Mouse (Mus musculus) stomach, postnatal 0 days (tissue): ENCODE data around the gene Itgbl1. TPM values are rescaled to one million over a fixed set of nuclear protein-coding genes. Genes with fewer than 3 reads are reported as not detected.

Experiments used
- ATAC-seq: fragments of 200-750 bp; cut with Nextera tagmentation; 2 replicates; pipeline ENCODE4 v1.8.0; 2017; ENCODE audit not compliant: low FRiP score, low TSS enrichment
- DNase-seq: peaks from one replicate; pipeline ENCODE4 v3.0.0-alpha.2; 2016; ENCODE audit warnings: low spot score
- H3K27ac ChIP-seq: fragments of 300-500 bp; sonication (generic); replicated peaks from 2 replicates; pipeline ENCODE4 v1.5.1; 2014; ENCODE audit warnings: mild to moderate bottlenecking, control low read depth
- H3K27me3 ChIP-seq: fragments of 300-500 bp; sonication (generic); 2 replicates; pipeline ENCODE4 v1.6.1; 2014; ENCODE audit warnings: low read length; ENCODE audit not compliant: control insufficient read depth, insufficient read depth
- H3K36me3 ChIP-seq: fragments of 300-500 bp; sonication (generic); 2 replicates; pipeline ENCODE4 v1.6.1; 2014; ENCODE audit warnings: low read length, mixed read lengths; ENCODE audit not compliant: control insufficient read depth, insufficient read depth
- H3K4me1 ChIP-seq: fragments of 300-500 bp; sonication (generic); replicated peaks from 2 replicates; pipeline ENCODE4 v1.6.1; 2014; ENCODE audit warnings: antibody characterized with exemption; ENCODE audit not compliant: control insufficient read depth, insufficient read depth
- H3K4me2 ChIP-seq: fragments of 300-500 bp; sonication (generic); replicated peaks from 2 replicates; pipeline ENCODE4 v1.6.1; 2014; ENCODE audit warnings: low read depth, mild to moderate bottlenecking, control low read depth, moderate library complexity
- H3K4me3 ChIP-seq: fragments of 300-500 bp; sonication (generic); 2 replicates; pipeline ENCODE4 v1.5.1; 2014; ENCODE audit warnings: low read depth, low read length, control low read depth
- H3K9ac ChIP-seq: fragments of 300-500 bp; sonication (generic); 2 replicates; pipeline ENCODE4 v1.6.1; 2014; ENCODE audit warnings: mild to moderate bottlenecking, low read length, control low read depth, mixed read lengths
- H3K9me3 ChIP-seq: fragments of 300-500 bp; sonication (generic); 2 replicates; pipeline ENCODE4 v1.6.1; 2016; ENCODE audit warnings: low read length; ENCODE audit not compliant: control insufficient read depth
- CTCF ChIP-seq: IDR thresholded peaks from 2 replicates; pipeline ENCODE4 v1.5.1; 2016; ENCODE audit warnings: antibody characterized with exemption, low read depth, mild to moderate bottlenecking, moderate library complexity
- EP300 ChIP-seq: optimal IDR thresholded peaks from 2 replicates; pipeline ENCODE3; 2016; ENCODE audit warnings: antibody characterized with exemption
- WGBS: fragments of 180-500 bp; shearing (Covaris S2); extraction: QIAGEN DNeasy Blood & Tissue Kit; methylation state at CpG from one replicate; pipeline ENCODE4 v1.1.7; 2014; 5-methylcytosine and 5-hydroxymethylcytosine counted together
- polyA plus RNA-seq: library from polyadenylated mRNA; unstranded; fragments of >200 nt; fragmentation: Nextera tagmentation; extraction: Ambion mirVana; gene quantifications from 2 replicates; pipeline ENCODE4 v1.2.1, GENCODE M21; 2015

Itgbl1 gene
- polyA plus RNA-seq, 1 experiment from 2014 or later: 0.18 TPM

DNA sequence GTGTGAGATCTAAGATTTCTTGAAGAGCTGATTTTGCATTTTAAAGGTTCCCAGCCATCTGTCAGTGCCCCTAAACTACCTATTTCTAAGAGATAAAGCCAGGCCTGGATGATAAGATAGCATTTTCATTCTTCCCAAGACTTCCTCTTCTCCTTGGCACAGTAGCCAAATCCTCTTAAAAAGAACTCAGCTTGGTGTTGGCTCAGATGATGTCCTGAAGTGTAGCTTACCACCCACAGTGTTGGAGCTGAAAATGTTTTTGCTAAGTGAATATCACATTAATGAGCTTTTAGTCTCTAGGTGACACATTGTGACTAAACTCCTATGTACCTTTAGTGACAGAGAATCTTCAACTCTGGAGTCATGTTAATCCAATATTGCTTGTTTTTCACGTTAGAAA lies 99.8 kb downstream of the Itgbl1 start:
- WGBS: 58% methylated on average over 1 of the region's 1 CpGs
- no peak for DNase-seq
- no peak for TF ChIP-seq EP300
- TF ChIP-seq CTCF: no peak

DNA sequence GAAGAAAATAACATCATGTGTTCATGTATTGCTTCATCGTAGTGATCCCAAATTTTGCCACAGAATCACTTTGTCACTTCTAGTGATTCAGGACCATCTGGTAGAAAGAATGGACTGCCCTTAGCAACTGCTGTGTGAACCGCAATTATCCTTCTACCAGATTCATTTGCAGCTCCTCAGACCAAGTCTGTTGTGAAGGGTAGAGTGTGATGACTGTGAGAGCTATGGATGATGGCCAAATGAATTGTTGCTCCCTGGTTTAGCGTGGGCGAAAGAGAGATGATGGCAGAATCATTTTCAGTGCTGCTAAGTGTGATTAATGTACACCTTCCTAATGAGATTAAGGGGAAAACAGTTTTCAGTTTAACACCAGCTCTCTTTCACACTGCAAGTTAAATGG lies 100.3 kb downstream of the Itgbl1 start:
- no peaks in the 10 kb centered on the region for H3K4me1 ChIP-seq
- no peak overlapping the region for H3K4me2 ChIP-seq
- no peaks in the 10 kb centered on the region for H3K36me3 ChIP-seq
- TF ChIP-seq EP300 (no peak), CTCF (no peak)
- H3K27me3 ChIP-seq: no peaks in the 10 kb centered on the region
- H3K9ac ChIP-seq: no peak overlapping the region
- no peaks in the 10 kb centered on the region for H3K9me3 ChIP-seq
- no peak overlapping the region for H3K27ac ChIP-seq
- ATAC-seq: no peak
- DNase-seq: no peak
- no peak overlapping the region for H3K4me3 ChIP-seq
- 82% methylated on average over 4 of the region's 4 CpGs for WGBS

More for the DNA sequence above, 99.8 kb downstream of the Itgbl1 start:
- Histone ChIP-seq H3K36me3 (no peaks in the 10 kb centered on the region), H3K9ac (no peak overlapping the region), H3K27ac (no peak overlapping the region), H3K4me3 (no peak overlapping the region), H3K9me3 (no peaks in the 10 kb centered on the region), H3K4me2 (no peak overlapping the region), H3K27me3 (no peaks in the 10 kb centered on the region), H3K4me1 (no peaks in the 10 kb centered on the region)
- no peak for ATAC-seq

DNA sequence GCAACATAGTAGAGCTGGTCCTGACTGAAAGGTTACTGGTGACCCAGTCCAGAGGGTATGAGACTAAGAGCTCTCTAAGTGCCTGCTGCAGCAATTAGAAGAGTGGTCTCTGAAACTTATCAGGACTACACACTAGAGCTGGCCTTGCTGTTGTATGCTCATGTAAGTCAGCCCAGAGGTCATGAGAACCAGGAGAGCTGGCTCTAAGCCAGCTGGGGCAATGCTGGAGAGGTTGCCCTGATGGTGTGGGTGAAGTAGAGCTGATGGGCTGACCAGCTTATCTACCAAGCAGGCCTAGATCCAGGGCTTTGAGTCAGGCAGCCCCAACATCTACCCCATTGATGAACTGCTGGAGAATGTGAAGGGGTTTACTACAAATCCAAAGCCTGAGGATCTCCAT lies 142.0 kb downstream of the Itgbl1 start:
- ATAC-seq (no peak), DNase-seq (no peak)
- Histone ChIP-seq H3K9ac (no peak overlapping the region), H3K27ac (no peak overlapping the region), H3K9me3 (no peaks in the 10 kb centered on the region), H3K4me1 (no peaks in the 10 kb centered on the region), H3K36me3 (no peaks in the 10 kb centered on the region), H3K4me3 (no peak overlapping the region), H3K27me3 (no peaks in the 10 kb centered on the region), H3K4me2 (no peak overlapping the region)
- TF ChIP-seq CTCF (no peak), EP300 (no peak)

DNA sequence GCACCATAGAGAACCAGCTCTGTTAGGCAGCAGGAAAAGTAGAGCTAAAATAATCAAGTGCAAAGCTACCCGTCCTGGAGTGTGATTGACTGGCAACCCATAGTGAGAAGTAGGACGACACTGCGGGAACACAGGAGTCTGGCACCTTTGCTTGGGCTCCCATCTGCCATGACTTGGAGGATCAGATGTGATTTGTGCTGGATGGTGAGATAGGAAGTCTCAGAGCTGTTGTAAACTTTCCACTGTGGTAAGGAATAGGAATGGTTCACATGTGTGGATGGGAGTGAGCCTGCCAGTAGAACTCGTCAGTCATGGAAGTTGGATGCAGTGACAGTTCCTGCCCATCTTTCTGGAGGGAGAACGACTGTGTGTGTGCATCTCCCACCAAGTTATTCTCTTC lies 177.9 kb downstream of the Itgbl1 start:
- no peak for TF ChIP-seq CTCF
- TF ChIP-seq EP300: no peak
- H3K36me3 ChIP-seq: no peaks in the 10 kb centered on the region
- no peak overlapping the region for H3K27ac ChIP-seq
- no peaks in the 10 kb centered on the region for H3K27me3 ChIP-seq
- no peak overlapping the region for H3K9ac ChIP-seq
- no peaks in the 10 kb centered on the region for H3K9me3 ChIP-seq
- H3K4me1 ChIP-seq: no peaks in the 10 kb centered on the region
- H3K4me2 ChIP-seq: no peak overlapping the region
- no peak overlapping the region for H3K4me3 ChIP-seq
- DNase-seq (no peak), ATAC-seq (no peak)
- 72% methylated on average over 5 of the region's 5 CpGs for WGBS

DNA sequence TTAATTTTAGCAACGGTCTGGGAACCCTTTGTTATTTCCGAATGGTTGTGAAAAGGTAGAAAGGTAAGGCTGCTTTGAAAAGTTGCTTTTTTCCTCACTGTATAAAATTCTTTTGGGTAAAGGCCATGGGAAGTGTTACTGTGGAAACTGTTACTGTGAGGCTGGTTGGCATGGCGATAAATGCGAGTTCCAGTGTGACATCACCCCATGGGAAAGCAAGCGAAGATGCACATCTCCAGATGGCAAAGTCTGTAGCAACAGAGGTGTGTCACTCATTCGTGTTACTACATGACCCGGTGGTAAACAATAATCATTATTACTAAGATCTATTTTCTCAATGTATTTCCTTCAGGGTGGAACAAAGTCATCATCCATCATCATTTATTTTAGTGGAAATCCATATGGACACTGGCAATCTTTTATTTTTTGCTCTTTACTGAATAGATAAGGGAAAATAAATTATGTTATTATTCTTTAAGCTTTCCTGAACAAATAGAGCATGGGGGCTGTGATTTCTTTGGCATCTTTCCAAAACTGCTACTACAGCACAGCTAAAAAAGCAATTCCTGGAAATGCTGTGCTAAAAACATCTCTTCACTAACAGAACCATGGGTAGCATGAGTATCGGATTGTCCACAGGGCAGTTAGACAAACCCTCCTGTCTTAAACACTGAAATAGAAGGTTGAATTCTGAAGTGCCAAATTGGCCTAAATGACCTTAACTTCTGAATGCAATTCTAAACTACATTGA lies 184.1 kb downstream of the Itgbl1 start:
- H3K4me1 ChIP-seq: no peaks in the 10 kb centered on the region
- 63% methylated on average over 8 of the region's 8 CpGs for WGBS
- no peak overlapping the region for H3K9ac ChIP-seq
- H3K27me3 ChIP-seq: no peaks in the 10 kb centered on the region
- ATAC-seq: no peak
- no peak for DNase-seq
- no peak overlapping the region for H3K27ac ChIP-seq
- no peak overlapping the region for H3K4me3 ChIP-seq
- H3K4me2 ChIP-seq: no peak overlapping the region
- no peaks in the 10 kb centered on the region for H3K9me3 ChIP-seq
- H3K36me3 ChIP-seq: no peaks in the 10 kb centered on the region
- TF ChIP-seq EP300: no peak
- TF ChIP-seq CTCF: no peak

DNA sequence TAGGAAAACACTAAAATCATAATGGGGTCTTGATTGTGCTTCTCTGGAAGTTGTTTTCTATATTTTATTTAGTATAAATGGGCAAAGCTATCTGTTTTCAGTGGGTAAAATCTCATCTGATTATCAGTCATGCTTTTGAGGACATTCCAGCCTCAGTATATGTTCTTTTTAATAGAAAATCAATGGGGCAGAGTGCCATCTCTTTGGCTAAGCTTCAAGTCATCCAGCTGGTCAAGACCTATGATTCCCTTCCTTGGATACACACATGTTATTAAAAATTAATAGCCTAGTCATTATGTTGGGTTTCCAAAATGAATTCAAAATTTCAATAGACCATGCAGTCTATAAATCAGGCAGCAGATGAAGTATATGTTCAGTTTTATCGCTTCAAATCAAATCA lies 204.8 kb downstream of the Itgbl1 start:
- no peaks in the 10 kb centered on the region for H3K27me3 ChIP-seq
- no peak overlapping the region for H3K9ac ChIP-seq
- DNase-seq: no peak
- no peak overlapping the region for H3K4me2 ChIP-seq
- WGBS: 80% methylated on average over 1 of the region's 1 CpGs
- H3K4me1 ChIP-seq: no peaks in the 10 kb centered on the region
- TF ChIP-seq CTCF (no peak), EP300 (no peak)
- H3K36me3 ChIP-seq: no peaks in the 10 kb centered on the region
- no peak overlapping the region for H3K4me3 ChIP-seq
- ATAC-seq: no peak
- no peaks in the 10 kb centered on the region for H3K9me3 ChIP-seq
- no peak overlapping the region for H3K27ac ChIP-seq
